Mouse (Mus musculus): ENCODE results near the gene Nrip2. TPM values are rescaled to one million over a fixed set of nuclear protein-coding genes. Genes with fewer than 3 reads are reported as not detected.

The Nrip2 gene
- total RNA-seq (2012; rRNA removed) (0.13 TPM in 2 replicates), total RNA-seq (2014; rRNA removed) (not detected in 2 replicates), polyA plus RNA-seq (2012; ENCODE audit: insufficient read length, low read depth) (1.1 and 1.3 TPM in 2 replicates)

- dilution Hi-C loops (cut with MboI; ENCODE audit: extremely low pct_ligation_motif_present, extremely low pct_unique_long_range_greater_than_20kb, low sequenced_read_pairs) = no loop called here
Measured at GRCm38 (mm10) chr6:128398996-128399395, at the start of gene Nrip2. Nrip2 (plus strand) TSS chr6:128399296.

GRCm38 (mm10) chr6:128349711-128350110 lies 49.4 kb upstream of the Nrip2 start:
- DNase-seq (ENCODE audit: extremely low read depth) = no peak

More at GRCm38 (mm10) chr6:128398996-128399395, at the start of gene Nrip2:
- Histone ChIP-seq H3K9ac (ENCODE audit: insufficient read depth, low read depth) (no peak within 1 kb of the TSS), H3K27me3 (replicated peaks) (no peaks in the 10 kb centered on the region), H3K27ac (ENCODE audit: insufficient read depth, low read depth) (no peak within 1 kb of the TSS), H3K36me3 (replicated peaks in 1 of 2; ENCODE audit: control insufficient read depth in 1 of 2, insufficient read depth in 1 of 2, low read length in 1 of 2) (no peaks in the 10 kb centered on the region), H3K79me2 (replicated peaks; ENCODE audit: control insufficient read depth, extremely low read depth, insufficient read depth, poor library complexity, severe bottlenecking) (no peaks in the 10 kb centered on the region), H3K4me2 (ENCODE audit: insufficient read depth, low read depth, poor library complexity, severe bottlenecking) (no peak within 1 kb of the TSS), H3K4me3 (replicated peaks in 1 of 3; ENCODE audit: low read depth in 2 of 3, low read length in 2 of 3, poor library complexity in 1 of 3) (no peak within 1 kb of the TSS), H3K9me3 (replicated peaks; ENCODE audit: low read length) (no peaks in the 10 kb centered on the region), H3K4me1 (ENCODE audit: control insufficient read depth in 1 of 2, insufficient read depth in 2 of 2) (no peaks in the 10 kb centered on the region)
- in situ Hi-C loops (cut with MboI; ENCODE audit: low pct_ligation_motif_present, low pct_unique_long_range_greater_than_20kb, low sequenced_read_pairs) = no loop called here
- DNase-seq (ENCODE audit: extremely low read depth) = no peak
- TF ChIP-seq EP300 (IDR thresholded peaks at IDR 0.05; ENCODE audit: low read length) (no peak), POLR2A (IDR thresholded peaks at IDR 0.05; ENCODE audit: low read depth, low read length) (no peak), ZC3H11A (IDR thresholded peaks at IDR 0.05; ENCODE audit: low read depth, low read length) (no peak), RAD21 (IDR thresholded peaks at IDR 0.05; ENCODE audit: low read depth, low read length) (no peak), ZMIZ1 (IDR thresholded peaks at IDR 0.05; ENCODE audit: low read depth, low read length) (no peak), HCFC1 (IDR thresholded peaks at IDR 0.05; ENCODE audit: low read depth, low read length) (no peak), MAZ (IDR thresholded peaks at IDR 0.05; ENCODE audit: low read depth, low read length) (no peak), E2F4 (IDR thresholded peaks at IDR 0.05; ENCODE audit: insufficient replicate concordance, low read depth, low read length) (no peak), ELF1 (IDR thresholded peaks at IDR 0.05; ENCODE audit: low read depth, low read length) (no peak)

GRCm38 (mm10) chr6:128354140-128354539 lies 45.0 kb upstream of the Nrip2 start:
- H3K4me1 ChIP-seq (ENCODE audit: control insufficient read depth in 1 of 2, insufficient read depth in 2 of 2) = peaks cover 0 to 27% of the 10 kb centered on the region in 2 experiments; a peak in 2 of 4 replicates
- dilution Hi-C loops (cut with MboI; ENCODE audit: extremely low pct_ligation_motif_present, extremely low pct_unique_long_range_greater_than_20kb, low sequenced_read_pairs) = no loop called here
- in situ Hi-C loops (cut with MboI; ENCODE audit: low pct_ligation_motif_present, low pct_unique_long_range_greater_than_20kb, low sequenced_read_pairs) = no loop called here
- no peak overlapping the region for H3K4me3 ChIP-seq (replicated peaks in 1 of 3; ENCODE audit: low read depth in 2 of 3, low read length in 2 of 3, poor library complexity in 1 of 3)
- peaks cover 26 to 52% of the 10 kb centered on the region in 2 experiments for H3K36me3 ChIP-seq (replicated peaks in 1 of 2; ENCODE audit: control insufficient read depth in 1 of 2, insufficient read depth in 1 of 2, low read length in 1 of 2)
- DNase-seq (ENCODE audit: extremely low read depth) = no peak
- no peak overlapping the region for H3K4me2 ChIP-seq (ENCODE audit: insufficient read depth, low read depth, poor library complexity, severe bottlenecking)
- H3K27me3 ChIP-seq (replicated peaks) = no peaks in the 10 kb centered on the region
- TF ChIP-seq JUN (IDR thresholded peaks at IDR 0.05; ENCODE audit: insufficient read depth, low read depth, low read length) = no peak
- H3K9ac ChIP-seq (ENCODE audit: insufficient read depth, low read depth) = no peak overlapping the region
- no peaks in the 10 kb centered on the region for H3K79me2 ChIP-seq (replicated peaks; ENCODE audit: control insufficient read depth, extremely low read depth, insufficient read depth, poor library complexity, severe bottlenecking)
- H3K9me3 ChIP-seq (replicated peaks; ENCODE audit: low read length) = no peaks in the 10 kb centered on the region
- H3K27ac ChIP-seq (ENCODE audit: insufficient read depth, low read depth) = no peak overlapping the region

More at GRCm38 (mm10) chr6:128349711-128350110, 49.4 kb upstream of the Nrip2 start:
- H3K36me3 ChIP-seq (replicated peaks in 1 of 2; ENCODE audit: control insufficient read depth in 1 of 2, insufficient read depth in 1 of 2, low read length in 1 of 2) = peaks cover 4 to 29% of the 10 kb centered on the region in 2 experiments
- dilution Hi-C loops (cut with MboI; ENCODE audit: extremely low pct_ligation_motif_present, extremely low pct_unique_long_range_greater_than_20kb, low sequenced_read_pairs) = no loop called here
- TF ChIP-seq ZMIZ1 (IDR thresholded peaks at IDR 0.05; ENCODE audit: low read depth, low read length) (no peak), GABPA (IDR thresholded peaks at IDR 0.05; ENCODE audit: insufficient replicate concordance, low read depth, low read length) (no peak)
- H3K4me1 ChIP-seq (ENCODE audit: control insufficient read depth in 1 of 2, insufficient read depth in 2 of 2) = peaks cover 0 to 17% of the 10 kb centered on the region in 2 experiments; a peak in 2 of 4 replicates
- in situ Hi-C loops (cut with MboI; ENCODE audit: low pct_ligation_motif_present, low pct_unique_long_range_greater_than_20kb, low sequenced_read_pairs) = no loop called here
- no peak overlapping the region for H3K9ac ChIP-seq (ENCODE audit: insufficient read depth, low read depth)
- H3K9me3 ChIP-seq (replicated peaks; ENCODE audit: low read length) = no peaks in the 10 kb centered on the region
- H3K79me2 ChIP-seq (replicated peaks; ENCODE audit: control insufficient read depth, extremely low read depth, insufficient read depth, poor library complexity, severe bottlenecking) = no peaks in the 10 kb centered on the region
- no peak overlapping the region for H3K4me3 ChIP-seq (replicated peaks in 1 of 3; ENCODE audit: low read depth in 2 of 3, low read length in 2 of 3, poor library complexity in 1 of 3)
- H3K27ac ChIP-seq (ENCODE audit: insufficient read depth, low read depth) = no peak overlapping the region
- no peaks in the 10 kb centered on the region for H3K27me3 ChIP-seq (replicated peaks)
- H3K4me2 ChIP-seq (ENCODE audit: insufficient read depth, low read depth, poor library complexity, severe bottlenecking) = no peak overlapping the region

Data from CH12.LX (cell line).